Comparison of ENCODE assay signal across 8 mouse cellular contexts in genomic region chr2:35680833-35681232, GRCm38 (mm10).
DNase-seq lines count a peak whose midpoint lies in the region; ATAC-seq and TF ChIP-seq lines count a peak whose summit lies in the region.

No protein-coding gene starts in this region.

- no peak for TF ChIP-seq EP300 in heart, adult 2 months (IDR thresholded peaks at IDR 0.05; ENCODE audit: insufficient read depth, low read depth, low read length)

- peak overlapping the region; percentile 67 for H3K27ac ChIP-seq in heart, adult 2 months
- 0 out of 2 replicates have a peak overlapping the region, but pooled peaks have one; percentile 18 for H3K27ac ChIP-seq in embryonic fibroblast, embryonic 13.5 days (ENCODE audit: insufficient read depth, low read length)
- H3K27ac ChIP-seq in liver, embryonic 16.5 days (ENCODE audit: low read length): peak overlapping the region; percentile 79

- intact Hi-C loops in heart, adult 2 months (cut with DNase I): no loop called here

- TF ChIP-seq CTCF in heart, adult 2 months (IDR thresholded peaks at IDR 0.05): no peak
- no peak for TF ChIP-seq CTCF in embryonic fibroblast, embryonic 13.5 days (IDR thresholded peaks at IDR 0.05; ENCODE audit: borderline replicate concordance, insufficient read depth, low read length)

- peaks cover 10% of the 10 kb centered on the region; the same call in 1 of the 2 replicates for H3K79me2 ChIP-seq in heart, adult 2 months (replicated peaks; ENCODE audit: control insufficient read depth, insufficient read depth, low read length)

- no peak overlapping the region for H3K4me3 ChIP-seq in heart, adult 2 months
- no peak overlapping the region for H3K4me3 ChIP-seq in embryonic fibroblast, embryonic 13.5 days (ENCODE audit: insufficient read depth, low read length)
- no peak overlapping the region for H3K4me3 ChIP-seq in liver, embryonic 16.5 days (ENCODE audit: low read depth, low read length)

- no peak overlapping the region for H3K9ac ChIP-seq in heart, adult 2 months (ENCODE audit: low read depth, low read length)
- peak overlapping the region; percentile 18 for H3K9ac ChIP-seq in liver, embryonic 16.5 days (ENCODE audit: low read depth, low read length)

- peaks cover 17% of the 10 kb centered on the region for H3K36me3 ChIP-seq in heart, adult 2 months (ENCODE audit: control insufficient read depth, insufficient read depth, low read length)
- no peaks in the 10 kb centered on the region for H3K36me3 ChIP-seq in liver, embryonic 16.5 days (ENCODE audit: control insufficient read depth, insufficient read depth)

- H3K4me1 ChIP-seq in heart, adult 2 months (ENCODE audit: control insufficient read depth, insufficient read depth, low read length): peaks cover 66% of the 10 kb centered on the region
- H3K4me1 ChIP-seq in embryonic fibroblast, embryonic 13.5 days (ENCODE audit: control insufficient read depth, insufficient read depth, low read length): peaks cover 35% of the 10 kb centered on the region
- H3K4me1 ChIP-seq in liver, embryonic 16.5 days (ENCODE audit: control insufficient read depth, low read depth, low read length): peaks cover 34% of the 10 kb centered on the region

- DNase-seq in heart, adult 2 months: peak in 1 of 2 experiments; percentile 50
- no peak for DNase-seq in heart, adult 11 months
- DNase-seq in A20 (ENCODE audit: low read depth, low spot score): peak; percentile 8
- DNase-seq in ovary, postnatal 36 days (ENCODE audit: low spot score): no peak
- no peak for DNase-seq in embryo, embryonic 10 days (ENCODE audit: low spot score)
- DNase-seq in spleen, postnatal 10 days (ENCODE audit: low spot score in 2 of 2): no peak

- no peak for TF ChIP-seq POLR2A in heart, adult 2 months (IDR thresholded peaks at IDR 0.05; ENCODE audit: insufficient read depth, low read depth, low read length)
- no peak for TF ChIP-seq POLR2A in embryonic fibroblast, embryonic 13.5 days (IDR thresholded peaks at IDR 0.05; ENCODE audit: low read depth, low read length)

- peak; percentile 43 for ATAC-seq in liver, embryonic 16.5 days (ENCODE audit: low read depth)

- H3K27me3 ChIP-seq in heart, adult 2 months (ENCODE audit: control insufficient read depth, insufficient read depth, low read length): no peaks in the 10 kb centered on the region
- H3K27me3 ChIP-seq in liver, embryonic 16.5 days (ENCODE audit: control insufficient read depth, insufficient read depth, low read depth, low read length): no peaks in the 10 kb centered on the region

- WGBS in heart, adult 2 months: 19% methylated on average over 6 of the region's 6 CpGs
- 27% methylated on average over 6 of the region's 6 CpGs for WGBS in liver, embryonic 16.5 days (ENCODE audit: insufficient replicate concordance)

- H3K4me2 ChIP-seq in liver, embryonic 16.5 days (ENCODE audit: low read depth, low read length): no peak overlapping the region

- no peaks in the 10 kb centered on the region for H3K9me3 ChIP-seq in liver, embryonic 16.5 days (replicated peaks; ENCODE audit: control insufficient read depth, low read length)

Comparison
In these comparisons a context has a peak if more than half of its experiments do, and no peak if none do; other contexts are left out.
1. H3K27ac ChIP-seq: peak in every context shown above with its lines; median percentile 79 in liver, embryonic 16.5 days; 67 in heart, adult 2 months; 18 in embryonic fibroblast, embryonic 13.5 days.